Mouse (Mus musculus): ENCODE measurements around the gene Hist1h1e. TPM values are rescaled to one million over a fixed set of nuclear protein-coding genes. Genes with fewer than 3 reads are reported as not detected.
"Not testable (repeated sequence)": the region's sequence is repeated elsewhere in the genome, so short reads cannot be mapped to it uniquely, and the experiment has no call there.

Hist1h1e gene
- total RNA-seq, 2 experiments from 2014 or later, result 307 to 345 TPM

GRCm38 (mm10) chr13:23592614-23593013 lies 29.7 kb downstream of the Hist1h1e start:
- DNase-seq (ENCODE audit: low spot score in 2 of 2), result no peak

- not testable (repeated sequence) for DNase-seq (ENCODE audit: low spot score in 2 of 2)
These were observed 30.5 kb downstream of the Hist1h1e start for GRCm38 (mm10) chr13:23591886-23592285.

- DNase-seq (ENCODE audit: low spot score in 2 of 2), result no peak
These were observed 31.2 kb downstream of the Hist1h1e start for GRCm38 (mm10) chr13:23591206-23591605.

- no peak for DNase-seq (ENCODE audit: low spot score in 2 of 2)
These were observed 35.5 kb downstream of the Hist1h1e start for GRCm38 (mm10) chr13:23586940-23587225.

DNA sequence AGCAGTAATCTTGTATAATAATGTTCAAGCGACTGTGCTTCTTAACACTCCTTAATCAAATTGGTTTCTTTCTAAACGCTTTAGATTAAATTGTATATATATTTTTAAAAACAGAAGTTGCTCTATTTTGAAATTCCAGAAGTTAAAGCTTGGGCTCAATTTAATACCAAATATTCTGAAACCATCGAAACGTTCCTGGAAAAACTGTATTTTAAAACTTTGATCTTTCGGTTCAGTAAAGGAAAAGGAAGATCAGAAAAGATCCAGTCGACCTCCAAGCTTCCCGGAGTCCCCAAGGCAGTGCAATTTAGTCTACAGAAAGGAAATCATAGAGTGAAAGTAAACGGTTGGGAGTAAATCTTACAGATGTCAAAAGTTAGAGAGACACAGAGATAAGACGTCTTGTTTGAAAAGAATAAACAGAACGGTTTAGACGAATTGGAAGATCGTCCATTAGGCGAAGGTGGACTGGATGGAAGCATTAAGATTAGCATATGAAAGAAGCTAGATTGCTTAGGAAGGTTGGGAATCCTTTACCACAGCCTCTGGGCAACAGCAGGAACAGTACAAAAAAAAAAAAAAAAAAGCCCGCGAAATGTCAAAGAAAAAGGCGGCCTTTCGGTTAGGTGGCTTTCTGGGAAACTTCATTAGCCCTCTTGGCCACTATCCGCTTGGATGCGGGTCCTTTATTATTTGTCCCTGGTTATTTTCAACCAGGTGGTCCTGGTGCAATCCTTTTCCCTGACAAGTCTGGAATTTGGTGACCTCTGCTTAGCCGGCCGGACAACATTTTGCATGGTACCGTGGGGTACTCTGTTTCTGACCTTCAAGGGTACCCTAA lies 36.0 kb downstream of the Hist1h1e start:
- no peak for DNase-seq (ENCODE audit: low spot score in 2 of 2)

- DNase-seq (ENCODE audit: low spot score in 2 of 2), result peak in 1 of 2 experiments; percentile 51
These were observed 36.8 kb downstream of the Hist1h1e start for GRCm38 (mm10) chr13:23585442-23586098.

- peak in 1 of 2 experiments; percentile 73 for DNase-seq (ENCODE audit: low spot score in 2 of 2)
These were observed 37.3 kb downstream of the Hist1h1e start for GRCm38 (mm10) chr13:23585029-23585441.

DNA sequence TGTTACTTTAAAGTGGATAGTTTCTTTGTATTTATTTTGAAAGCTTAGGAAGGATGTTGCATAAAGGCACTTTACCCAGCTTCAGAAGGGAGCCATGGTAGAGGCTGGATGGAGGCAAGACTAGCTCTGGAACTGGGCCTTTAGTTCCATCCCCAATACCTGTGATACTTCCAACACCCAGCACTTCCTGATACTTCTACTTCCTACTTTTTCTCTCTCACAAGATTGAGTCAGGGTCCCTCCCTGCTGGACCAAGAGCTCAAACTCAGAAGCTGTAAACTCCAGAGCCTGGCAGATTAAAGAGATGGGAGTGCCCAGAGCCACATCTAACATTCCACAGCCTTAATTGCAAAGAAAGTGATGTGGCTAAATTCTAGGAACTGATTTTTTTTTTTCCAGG lies 38.0 kb downstream of the Hist1h1e start:
- DNase-seq (ENCODE audit: low spot score in 2 of 2), result no peak

DNA sequence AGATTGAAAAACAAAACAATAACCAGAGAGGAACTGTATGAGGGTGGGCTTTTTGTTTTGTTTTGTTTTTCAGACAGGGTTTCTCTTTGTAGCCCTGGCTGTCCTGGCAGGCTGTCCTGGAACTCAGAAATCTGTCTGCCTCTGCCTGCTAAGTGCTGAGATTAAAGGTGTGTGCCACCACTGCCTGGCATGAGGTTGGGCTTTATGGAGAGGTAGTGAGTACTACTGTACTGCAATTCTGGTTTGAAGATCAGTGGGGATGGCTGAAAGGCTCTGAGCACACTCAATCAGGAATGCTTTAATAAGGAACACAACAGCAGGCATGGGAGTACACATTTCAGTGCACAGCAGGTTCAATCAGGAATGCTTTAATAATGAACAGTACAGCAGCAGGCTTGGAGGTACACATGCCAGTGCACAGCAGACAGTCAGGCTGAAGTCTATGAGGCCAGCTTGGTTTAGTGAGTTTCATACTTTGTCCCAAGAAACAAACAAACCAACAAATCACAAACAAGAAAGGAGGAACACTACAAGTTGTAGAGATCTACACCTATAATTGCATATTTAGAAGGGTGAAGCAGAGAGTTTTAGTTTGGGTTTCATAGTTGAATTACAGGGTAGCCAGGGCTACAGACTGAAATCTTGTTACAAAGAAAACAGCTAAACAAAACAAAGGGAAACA lies 38.8 kb downstream of the Hist1h1e start:
- DNase-seq (ENCODE audit: low spot score in 2 of 2), result no peak

GRCm38 (mm10) chr13:23582219-23583056 lies 39.9 kb downstream of the Hist1h1e start:
- DNase-seq (ENCODE audit: low spot score in 2 of 2), result no peak

DNA sequence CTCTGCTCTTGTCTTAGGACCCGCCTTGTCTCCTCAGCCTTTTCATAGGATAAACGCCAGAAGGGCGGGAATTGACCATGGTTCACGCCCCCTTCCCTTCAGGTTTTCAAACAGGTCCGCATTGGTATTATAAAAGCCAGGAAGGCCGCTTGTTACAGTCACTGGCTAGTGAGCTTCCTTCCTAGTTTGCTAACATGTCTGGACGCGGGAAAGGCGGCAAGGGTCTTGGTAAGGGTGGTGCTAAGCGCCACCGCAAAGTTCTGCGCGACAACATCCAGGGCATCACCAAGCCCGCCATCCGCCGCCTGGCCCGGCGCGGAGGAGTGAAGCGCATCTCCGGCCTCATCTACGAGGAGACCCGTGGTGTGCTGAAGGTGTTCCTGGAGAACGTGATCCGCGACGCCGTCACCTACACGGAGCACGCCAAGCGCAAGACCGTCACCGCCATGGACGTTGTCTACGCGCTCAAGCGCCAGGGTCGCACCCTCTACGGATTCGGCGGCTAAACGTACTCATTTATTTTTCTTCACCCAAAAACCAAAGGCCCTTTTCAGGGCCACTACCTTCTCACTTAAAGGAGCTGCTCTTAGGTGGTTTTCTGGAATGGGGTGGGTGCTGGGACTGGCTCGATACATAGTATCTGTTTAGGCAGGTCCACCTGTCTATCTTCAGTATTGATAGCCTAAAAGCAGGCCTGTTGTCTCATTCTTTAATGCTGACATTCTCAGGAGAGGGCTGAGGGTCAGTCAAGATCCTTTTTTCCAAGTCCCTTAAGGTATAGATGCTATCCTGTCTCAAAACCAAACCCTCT lies 40.7 kb downstream of the Hist1h1e start, which contains the start of gene Hist1h4d:
Gene Hist1h4d (plus strand): TSS at position 191 of the 811 bp plus-strand sequence.
- peak; percentile 79 to 88 for DNase-seq (ENCODE audit: low spot score in 2 of 2)

DNA sequence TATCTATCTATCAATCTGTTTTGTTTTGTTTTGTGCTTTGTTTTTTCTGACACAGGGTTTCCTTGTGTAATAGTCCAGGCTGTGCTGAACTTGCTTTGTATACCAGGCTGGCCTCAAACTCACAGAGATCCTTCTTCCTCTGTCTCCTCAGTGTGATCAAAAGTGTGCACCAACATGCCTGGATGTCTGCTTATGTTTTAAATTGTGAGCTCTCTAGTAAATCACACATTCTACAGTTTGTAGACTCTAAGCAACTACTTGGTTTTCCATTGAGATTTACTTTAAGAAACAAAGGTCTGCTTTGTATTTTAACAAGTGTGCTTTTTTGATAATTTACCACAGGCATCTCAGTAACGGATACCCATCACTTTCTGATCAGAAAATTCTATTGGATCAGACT lies 44.5 kb downstream of the Hist1h1e start:
- no peak for DNase-seq (ENCODE audit: low spot score in 2 of 2)

DNA sequence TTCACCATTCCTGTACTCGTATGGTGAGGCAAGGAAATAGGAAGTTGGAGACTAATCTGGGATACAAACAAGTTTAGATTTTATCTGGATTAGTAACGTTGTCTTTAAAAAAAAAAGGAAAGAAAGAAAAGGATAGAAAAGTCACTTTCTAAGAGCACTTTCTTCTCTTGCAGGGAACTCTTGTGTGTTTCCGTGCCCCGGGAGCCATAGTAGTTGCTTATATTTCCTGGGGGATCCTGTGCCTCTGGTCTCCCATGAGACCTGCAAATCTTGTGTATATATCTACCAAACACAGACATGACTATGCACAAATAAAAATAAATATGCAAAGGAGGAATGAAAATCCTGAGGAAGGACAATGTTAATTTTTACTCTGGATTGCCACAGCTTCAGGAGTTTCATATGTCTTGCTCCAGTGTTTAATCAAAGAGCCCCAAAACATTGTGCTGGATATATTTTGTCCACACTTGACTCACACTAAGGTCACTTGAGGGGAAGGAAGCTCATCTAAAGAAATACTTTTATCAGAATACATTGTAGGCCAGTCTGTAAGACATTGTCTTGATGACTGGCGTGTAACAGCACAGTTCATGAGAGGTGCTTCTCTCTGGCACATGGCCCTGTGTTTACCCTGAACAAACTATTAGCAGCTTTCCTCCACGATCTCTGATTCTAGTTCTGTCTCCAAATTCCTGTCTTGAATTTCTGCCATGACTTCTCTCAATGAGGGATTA lies 45.3 kb downstream of the Hist1h1e start:
- no peak for DNase-seq (ENCODE audit: low spot score in 2 of 2)

DNA sequence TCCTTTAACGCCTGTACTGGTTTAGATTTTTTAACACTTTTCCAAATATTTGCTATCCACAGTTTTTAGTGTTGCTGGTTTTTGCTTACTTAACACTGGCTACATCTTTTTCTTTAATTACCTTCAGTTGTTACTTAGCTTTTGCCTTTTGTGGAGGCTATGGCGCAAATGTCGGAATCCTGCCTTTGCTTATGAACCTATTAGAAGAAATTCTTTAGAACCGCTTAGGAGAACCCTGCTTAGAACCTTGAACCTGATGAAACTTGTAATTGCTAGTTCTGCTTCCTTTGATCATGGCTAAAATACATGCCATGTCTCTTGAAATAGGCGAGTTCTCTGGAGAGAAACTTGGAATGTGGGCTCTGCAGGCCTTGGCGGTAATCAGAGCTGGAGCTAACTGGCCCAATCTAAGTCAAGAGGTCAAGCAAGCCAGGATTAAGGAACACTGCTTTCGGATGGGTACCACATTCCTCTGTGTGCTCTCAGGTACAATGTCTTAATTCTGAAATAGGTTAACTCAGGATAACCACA lies 45.9 kb downstream of the Hist1h1e start:
- DNase-seq (ENCODE audit: low spot score in 2 of 2), result no peak

GRCm38 (mm10) chr13:23575864-23576313 lies 46.5 kb downstream of the Hist1h1e start:
- DNase-seq (ENCODE audit: low spot score in 2 of 2), result not testable (repeated sequence)

- peak in 1 of 2 experiments; percentile 39 for DNase-seq (ENCODE audit: low spot score in 2 of 2)
These were observed 47.0 kb downstream of the Hist1h1e start, which contains the start of gene Hist1h3d for GRCm38 (mm10) chr13:23575271-23575851. TSS of gene Hist1h3d (plus strand) at chr13:23575763.

DNA sequence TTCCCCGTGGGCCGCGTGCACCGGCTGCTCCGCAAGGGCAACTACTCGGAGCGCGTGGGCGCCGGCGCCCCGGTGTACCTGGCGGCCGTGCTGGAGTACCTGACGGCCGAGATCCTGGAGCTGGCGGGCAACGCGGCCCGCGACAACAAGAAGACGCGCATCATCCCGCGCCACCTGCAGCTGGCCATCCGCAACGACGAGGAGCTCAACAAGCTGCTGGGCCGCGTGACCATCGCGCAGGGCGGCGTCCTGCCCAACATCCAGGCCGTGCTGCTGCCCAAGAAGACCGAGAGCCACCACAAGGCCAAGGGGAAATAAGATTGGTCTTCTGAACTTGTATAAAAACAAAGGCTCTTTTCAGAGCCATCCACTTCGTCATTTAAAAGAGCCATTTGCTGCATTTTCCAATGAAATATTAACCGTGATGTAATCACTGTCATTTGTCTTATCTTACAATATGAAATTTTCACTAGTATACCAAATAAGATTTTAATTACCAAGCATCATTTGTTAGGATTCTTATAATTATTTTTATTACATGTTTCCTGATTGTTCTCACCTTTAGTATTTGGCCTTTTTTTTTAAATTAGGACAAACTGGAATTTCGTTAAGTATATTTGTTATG lies 47.7 kb downstream of the Hist1h1e start:
- not testable (repeated sequence) for DNase-seq (ENCODE audit: low spot score in 2 of 2)

DNA sequence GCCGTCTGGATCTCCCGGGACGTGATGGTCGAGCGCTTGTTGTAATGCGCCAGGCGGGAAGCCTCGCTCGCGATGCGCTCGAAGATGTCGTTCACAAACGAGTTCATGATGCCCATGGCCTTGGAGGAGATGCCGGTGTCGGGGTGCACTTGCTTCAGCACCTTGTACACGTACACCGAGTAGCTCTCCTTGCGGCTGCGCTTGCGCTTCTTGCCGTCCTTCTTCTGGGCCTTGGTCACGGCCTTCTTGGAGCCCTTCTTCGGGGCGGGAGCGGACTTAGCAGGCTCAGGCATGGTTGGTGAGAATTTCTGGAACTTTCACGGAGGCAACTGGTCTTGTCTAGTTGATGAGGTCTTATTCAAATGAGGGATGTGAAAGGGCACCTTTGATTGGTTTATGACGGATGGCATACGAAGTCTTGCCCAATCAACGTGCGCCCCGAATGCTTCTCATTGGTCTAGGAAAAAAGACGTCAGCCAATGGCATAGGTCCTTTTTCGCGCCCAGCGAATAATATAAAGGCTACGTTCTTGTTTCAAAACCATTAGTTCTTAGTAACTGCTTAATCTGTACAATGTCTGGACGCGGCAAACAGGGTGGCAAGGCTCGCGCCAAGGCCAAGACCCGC lies 48.3 kb downstream of the Hist1h1e start, which contains the start of the genes Hist1h2bf and Hist1h2ad:
Gene Hist1h2bf (minus strand): TSS at position 299 of the 627 bp plus-strand sequence.
Gene Hist1h2ad (plus strand): TSS at position 484 of the 627 bp plus-strand sequence.
- peak; percentile 67 to 87 for DNase-seq (ENCODE audit: low spot score in 2 of 2)
